Mouse (Mus musculus) midbrain, embryonic 12.5 days (tissue): ENCODE results near the gene Card19. TPM values are rescaled to one million over a fixed set of nuclear protein-coding genes. Genes with fewer than 3 reads are reported as not detected.

Experiments used
- ATAC-seq: fragments of 200-750 bp; cut with Nextera tagmentation; 2 replicates; pipeline ENCODE4 v1.8.0; 2017; ENCODE audit warnings: low read depth, moderate TSS enrichment, moderate library complexity; ENCODE audit not compliant: low FRiP score
- H3K27ac ChIP-seq: fragments of 300-500 bp; sonication (generic); replicated peaks from 2 replicates; pipeline ENCODE4 v1.5.1; 2016; ENCODE audit warnings: mild to moderate bottlenecking
- H3K27me3 ChIP-seq: fragments of 300-500 bp; sonication (generic); 2 replicates; pipeline ENCODE4 v1.6.1; 2016; ENCODE audit warnings: mild to moderate bottlenecking
- H3K36me3 ChIP-seq: fragments of 300-500 bp; sonication (generic); 2 replicates; pipeline ENCODE4 v1.6.1; 2016
- H3K4me1 ChIP-seq: fragments of 300-500 bp; sonication (generic); 2 replicates; pipeline ENCODE4 v1.6.1; 2016
- H3K4me2 ChIP-seq: fragments of 300-500 bp; sonication (generic); replicated peaks from 2 replicates; pipeline ENCODE4 v1.6.1; 2016; ENCODE audit warnings: mild to moderate bottlenecking, moderate library complexity
- H3K4me3 ChIP-seq: fragments of 300-500 bp; sonication (generic); 2 replicates; pipeline ENCODE4 v1.5.1; 2016; ENCODE audit warnings: mild to moderate bottlenecking
- H3K9ac ChIP-seq: fragments of 300-500 bp; sonication (generic); replicated peaks from 2 replicates; pipeline ENCODE4 v1.6.1; 2016; ENCODE audit warnings: mild to moderate bottlenecking, moderate library complexity
- H3K9me3 ChIP-seq: fragments of 300-500 bp; sonication (generic); 2 replicates; pipeline ENCODE4 v1.6.1; 2016; ENCODE audit warnings: mild to moderate bottlenecking
- WGBS: fragments of 180-500 bp; shearing (Covaris S2); methylation state at CpG from one replicate; pipeline ENCODE4 v1.1.7; 2016; 5-methylcytosine and 5-hydroxymethylcytosine counted together
- polyA plus RNA-seq: library from polyadenylated mRNA; unstranded; fragments of >200 nt; fragmentation: Nextera tagmentation; extraction: Ambion mirVana; gene quantifications from 2 replicates; pipeline ENCODE4 v1.2.1, GENCODE M21; 2016

The Card19 gene
- polyA plus RNA-seq, 1 experiment from 2014 or later: 18.2 TPM

DNA sequence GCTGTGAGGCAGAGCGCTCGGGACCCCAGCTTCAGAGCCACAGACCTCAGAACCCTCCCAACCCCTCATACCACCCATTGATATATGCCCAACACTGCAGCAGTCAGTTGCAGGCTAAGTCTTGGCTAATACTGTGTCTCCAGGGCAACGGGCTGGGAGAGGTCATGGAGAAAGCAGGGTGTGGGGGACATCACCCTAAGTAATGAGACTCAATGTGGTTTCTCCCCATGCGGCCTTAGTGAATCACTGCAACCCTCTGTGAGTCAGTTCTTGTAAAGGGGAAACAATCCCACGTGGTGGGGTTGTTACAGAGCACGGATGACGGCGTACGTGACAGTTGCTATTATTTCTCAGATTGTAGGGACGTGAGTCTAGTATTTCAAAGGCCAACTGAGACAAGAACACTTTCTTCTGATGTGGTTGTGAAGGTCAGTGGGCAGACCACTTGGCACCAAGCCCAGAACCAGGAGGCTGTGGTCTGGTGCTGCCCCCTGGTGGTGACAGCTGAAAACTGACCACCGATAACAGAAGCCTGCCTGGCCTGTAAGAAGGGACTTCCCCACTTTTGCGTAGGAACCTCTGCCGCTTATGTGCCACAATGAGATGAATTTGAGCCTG is 10.3 kb downstream of the Card19 start:
- Histone ChIP-seq H3K4me3 (no peak overlapping the region), H3K36me3 (no peaks in the 10 kb centered on the region), H3K27ac (no peak overlapping the region), H3K4me1 (peaks cover 5% of the 10 kb centered on the region; the same call in 1 of the 2 replicates), H3K9ac (no peak overlapping the region), H3K4me2 (no peak overlapping the region), H3K9me3 (no peaks in the 10 kb centered on the region), H3K27me3 (peaks cover 12% of the 10 kb centered on the region)
- WGBS: 48% methylated on average over 13 of the region's 13 CpGs
- ATAC-seq: peak; percentile 53

DNA sequence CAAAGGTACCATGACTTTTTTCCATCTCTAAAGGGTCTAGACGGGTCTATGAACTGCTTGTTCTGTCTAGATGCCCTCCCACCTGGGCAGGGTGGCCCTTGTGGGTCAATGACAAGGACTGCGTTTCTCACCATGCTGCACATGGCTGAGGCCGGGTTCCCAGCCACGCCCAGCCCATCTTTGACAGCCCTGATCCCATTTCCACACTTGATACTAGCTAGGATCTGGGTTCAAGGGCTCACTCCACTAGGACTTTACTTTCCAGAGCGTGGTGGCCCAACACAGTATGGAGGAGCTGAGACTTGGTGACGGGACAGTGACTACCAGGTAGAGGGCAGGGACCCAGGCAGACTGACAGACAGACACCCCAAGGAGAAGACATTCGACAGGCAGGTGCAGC is 13.3 kb downstream of the Card19 start:
- Histone ChIP-seq H3K9me3 (no peaks in the 10 kb centered on the region), H3K27me3 (peaks cover 8% of the 10 kb centered on the region), H3K4me1 (peaks cover 5% of the 10 kb centered on the region; the same call in 1 of the 2 replicates), H3K36me3 (no peaks in the 10 kb centered on the region), H3K27ac (no peak overlapping the region), H3K9ac (no peak overlapping the region), H3K4me3 (no peak overlapping the region), H3K4me2 (no peak overlapping the region)
- ATAC-seq: no peak
- 92% methylated on average over 7 of the region's 7 CpGs for WGBS

DNA sequence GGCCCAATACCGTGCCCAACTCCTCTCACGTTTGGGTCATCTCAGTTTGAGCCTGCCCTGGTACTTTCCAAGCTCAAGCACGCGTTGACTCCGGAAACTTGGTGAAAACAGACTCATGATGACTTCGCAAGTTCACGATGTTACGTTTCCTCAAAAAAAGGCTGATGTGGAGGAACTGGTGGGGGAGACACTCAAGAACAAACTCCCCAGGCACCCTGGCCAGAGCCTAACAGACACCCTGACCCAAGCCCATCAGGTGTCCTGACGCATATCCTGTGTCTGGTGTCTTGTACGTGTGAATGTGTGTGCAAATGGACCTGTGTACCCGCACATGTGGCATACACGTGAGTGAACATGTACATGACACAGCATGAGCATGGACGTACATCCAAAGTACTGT is 15.1 kb downstream of the Card19 start:
- ATAC-seq: no peak
- WGBS: 89% methylated on average over 13 of the region's 13 CpGs

DNA sequence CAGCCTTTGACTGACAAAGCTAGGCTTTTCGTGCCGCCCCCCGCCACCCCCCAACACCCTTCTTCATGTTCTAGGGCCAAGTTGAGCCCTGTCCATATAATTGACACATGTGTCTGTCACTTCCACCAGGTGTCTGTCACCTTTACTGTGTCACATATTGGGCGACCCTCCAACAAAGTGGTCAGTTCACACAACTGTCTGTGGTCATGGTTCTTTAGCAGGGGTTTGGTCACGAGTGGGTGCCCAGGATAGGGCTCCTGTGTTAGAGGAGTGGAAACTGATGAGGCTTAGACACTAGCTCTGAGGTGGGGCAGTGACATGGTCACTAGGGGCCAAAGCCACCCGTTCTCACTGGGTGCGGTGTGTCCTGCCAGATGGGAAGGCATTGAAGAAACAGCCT is 15.9 kb downstream of the Card19 start:
- no peaks in the 10 kb centered on the region for H3K36me3 ChIP-seq
- H3K9me3 ChIP-seq: no peaks in the 10 kb centered on the region
- H3K4me1 ChIP-seq: no peaks in the 10 kb centered on the region
- no peaks in the 10 kb centered on the region for H3K27me3 ChIP-seq
- ATAC-seq: no peak
- H3K4me3 ChIP-seq: no peak overlapping the region
- H3K27ac ChIP-seq: no peak overlapping the region
- no peak overlapping the region for H3K4me2 ChIP-seq
- 87% methylated on average over 7 of the region's 7 CpGs for WGBS
- no peak overlapping the region for H3K9ac ChIP-seq

More for the DNA sequence above, 15.1 kb downstream of the Card19 start:
- Histone ChIP-seq H3K27me3 (no peaks in the 10 kb centered on the region), H3K4me1 (peaks cover 5% of the 10 kb centered on the region; the same call in 1 of the 2 replicates), H3K36me3 (no peaks in the 10 kb centered on the region), H3K9me3 (no peaks in the 10 kb centered on the region), H3K9ac (no peak overlapping the region), H3K4me2 (no peak overlapping the region), H3K4me3 (no peak overlapping the region), H3K27ac (no peak overlapping the region)

DNA sequence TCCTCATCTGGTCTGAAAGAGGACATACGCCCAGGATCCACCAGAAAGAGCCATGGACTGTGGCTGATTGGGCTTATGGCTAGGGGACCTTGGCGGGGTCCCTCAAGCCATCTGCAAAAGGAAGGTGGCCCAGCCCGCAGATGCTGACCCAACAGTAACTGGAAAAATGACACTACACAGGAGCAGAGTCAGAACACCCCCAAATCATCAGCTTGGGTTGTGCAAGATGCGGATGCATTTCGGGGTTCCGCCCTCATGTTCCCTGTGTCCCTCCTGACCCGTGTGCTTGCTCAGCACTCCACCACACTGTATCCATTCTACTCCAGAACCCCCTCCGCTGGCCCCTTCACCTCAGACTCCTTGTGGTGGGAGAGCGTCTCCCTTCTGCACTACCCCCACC is 17.1 kb downstream of the Card19 start:
- H3K27me3 ChIP-seq: no peaks in the 10 kb centered on the region
- H3K36me3 ChIP-seq: no peaks in the 10 kb centered on the region
- no peak overlapping the region for H3K27ac ChIP-seq
- ATAC-seq: no peak
- H3K4me3 ChIP-seq: no peak overlapping the region
- H3K9ac ChIP-seq: no peak overlapping the region
- H3K4me1 ChIP-seq: no peaks in the 10 kb centered on the region
- no peak overlapping the region for H3K4me2 ChIP-seq
- H3K9me3 ChIP-seq: no peaks in the 10 kb centered on the region
- 91% methylated on average over 9 of the region's 9 CpGs for WGBS

DNA sequence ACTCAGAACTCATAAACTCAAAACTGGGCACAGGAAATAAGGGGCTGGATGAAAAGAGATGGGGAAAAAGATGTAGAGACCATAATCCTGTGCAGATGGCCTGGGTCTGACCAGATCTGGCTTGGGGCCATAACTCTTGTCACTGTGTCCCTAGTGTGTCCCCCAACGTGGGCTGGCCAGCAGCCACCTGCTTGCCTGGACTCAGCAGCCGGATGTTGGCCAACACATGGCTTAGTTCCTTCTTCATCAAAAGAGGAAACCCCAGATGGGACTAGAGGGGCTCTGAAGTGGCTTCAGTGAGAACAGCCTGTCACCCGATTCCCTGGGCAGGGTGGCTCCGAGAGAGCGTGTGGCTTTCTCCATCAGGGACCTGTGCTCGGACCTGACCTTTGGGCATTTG is 19.1 kb downstream of the Card19 start:
- H3K4me2 ChIP-seq: no peak overlapping the region
- ATAC-seq: no peak
- no peaks in the 10 kb centered on the region for H3K9me3 ChIP-seq
- H3K36me3 ChIP-seq: no peaks in the 10 kb centered on the region
- H3K4me1 ChIP-seq: peaks cover 2% of the 10 kb centered on the region; the same call in 1 of the 2 replicates
- H3K27me3 ChIP-seq: no peaks in the 10 kb centered on the region
- no peak overlapping the region for H3K27ac ChIP-seq
- WGBS: 81% methylated on average over 6 of the region's 6 CpGs
- no peak overlapping the region for H3K9ac ChIP-seq
- no peak overlapping the region for H3K4me3 ChIP-seq

DNA sequence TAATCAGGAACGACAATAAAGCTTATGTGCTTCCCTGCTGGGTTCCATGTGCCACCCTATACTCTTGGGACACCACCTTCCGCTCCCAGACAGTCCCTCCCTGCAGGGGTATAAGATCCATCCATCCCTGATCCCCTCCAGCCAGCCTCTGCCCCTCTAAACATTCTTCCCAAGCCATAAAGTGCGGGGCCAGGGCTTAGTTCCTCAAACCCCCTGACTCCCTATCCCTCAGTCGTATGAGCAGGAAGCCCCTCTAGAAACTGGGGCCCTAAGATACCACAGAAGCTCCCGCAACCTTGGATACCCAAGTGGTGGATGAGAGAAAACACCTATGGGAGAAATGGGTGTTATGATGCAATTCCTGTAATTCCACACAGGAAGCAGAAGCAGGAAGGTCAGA is 19.6 kb downstream of the Card19 start:
- Histone ChIP-seq H3K9me3 (no peaks in the 10 kb centered on the region), H3K27ac (no peak overlapping the region), H3K4me1 (peaks cover 7% of the 10 kb centered on the region), H3K36me3 (no peaks in the 10 kb centered on the region), H3K4me2 (no peak overlapping the region), H3K27me3 (no peaks in the 10 kb centered on the region), H3K9ac (no peak overlapping the region), H3K4me3 (no peak overlapping the region)
- 86% methylated on average over 5 of the region's 5 CpGs for WGBS
- no peak for ATAC-seq

DNA sequence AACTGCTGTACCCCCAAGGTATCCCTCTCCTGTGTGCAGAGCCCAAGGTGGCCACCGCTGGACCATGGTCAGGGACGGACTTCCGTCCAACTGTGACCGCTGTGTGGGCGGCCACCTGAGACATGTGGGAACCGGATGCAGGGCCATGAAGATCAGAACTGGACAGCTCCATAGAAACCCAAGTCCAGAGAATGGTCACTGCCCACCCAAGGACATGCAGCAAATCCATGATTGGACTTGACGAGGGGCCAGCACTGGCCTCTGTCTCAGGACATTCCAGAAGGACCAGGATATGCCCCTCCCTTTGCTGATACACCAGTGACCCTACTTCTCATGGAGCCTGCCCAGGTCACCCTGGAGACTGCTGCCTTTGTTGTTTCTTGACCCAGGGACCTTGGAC is 20.2 kb downstream of the Card19 start:
- ATAC-seq: no peak
- Histone ChIP-seq H3K9ac (no peak overlapping the region), H3K27ac (no peak overlapping the region), H3K9me3 (no peaks in the 10 kb centered on the region), H3K4me2 (no peak overlapping the region), H3K4me1 (peaks cover 10% of the 10 kb centered on the region), H3K4me3 (no peak overlapping the region), H3K27me3 (no peaks in the 10 kb centered on the region), H3K36me3 (no peaks in the 10 kb centered on the region)
- WGBS: 94% methylated on average over 7 of the region's 7 CpGs

DNA sequence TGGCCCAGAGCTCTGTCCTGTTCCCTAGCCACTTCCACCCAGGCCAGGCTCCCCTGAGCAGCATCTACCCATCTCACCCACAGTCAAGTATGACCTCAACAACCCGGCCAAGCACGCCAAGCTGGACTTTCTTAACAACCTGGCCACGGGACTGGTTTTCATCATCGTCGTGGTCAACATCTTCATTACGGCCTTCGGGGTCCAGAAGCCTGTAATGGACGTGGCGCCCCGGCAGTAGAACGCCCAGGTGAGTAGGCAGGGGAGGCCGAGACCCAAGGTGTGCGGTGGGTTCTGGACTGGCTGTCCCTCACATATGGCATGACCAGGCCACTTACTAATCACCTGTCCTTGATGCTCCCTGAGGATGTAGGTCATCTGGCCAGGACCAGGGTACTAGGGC is 21.0 kb downstream of the Card19 start:
- Histone ChIP-seq H3K4me2 (no peak overlapping the region), H3K27ac (no peak overlapping the region), H3K9ac (no peak overlapping the region), H3K4me1 (peaks cover 10% of the 10 kb centered on the region), H3K4me3 (no peak overlapping the region), H3K9me3 (no peaks in the 10 kb centered on the region), H3K27me3 (no peaks in the 10 kb centered on the region), H3K36me3 (no peaks in the 10 kb centered on the region)
- ATAC-seq: no peak
- WGBS: 95% methylated on average over 13 of the region's 13 CpGs

DNA sequence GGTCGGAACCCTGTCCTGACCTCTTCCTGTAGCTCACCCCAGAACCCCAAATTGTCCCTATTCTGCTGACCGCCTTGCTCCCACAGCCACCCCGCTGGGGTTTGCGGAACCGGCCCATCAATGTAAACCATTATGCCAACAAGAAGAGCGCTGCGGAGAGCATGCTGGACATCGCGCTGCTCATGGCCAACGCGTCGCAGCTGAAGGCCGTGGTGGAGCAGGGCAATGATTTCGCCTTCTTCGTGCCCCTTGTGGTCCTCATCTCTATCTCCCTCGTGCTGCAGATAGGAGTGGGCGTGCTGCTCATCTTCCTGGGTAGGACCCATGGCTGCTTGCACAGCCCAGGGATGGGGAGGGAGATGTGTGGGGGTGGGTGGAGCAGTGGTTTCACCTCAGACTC is 22.2 kb downstream of the Card19 start:
- Histone ChIP-seq H3K9ac (no peak overlapping the region), H3K4me2 (no peak overlapping the region), H3K36me3 (no peaks in the 10 kb centered on the region), H3K9me3 (no peaks in the 10 kb centered on the region), H3K27ac (no peak overlapping the region), H3K27me3 (peaks cover 9% of the 10 kb centered on the region; the same call in 1 of the 2 replicates), H3K4me1 (peaks cover 14% of the 10 kb centered on the region), H3K4me3 (no peak overlapping the region)
- WGBS: 93% methylated on average over 17 of the region's 17 CpGs
- no peak for ATAC-seq

DNA sequence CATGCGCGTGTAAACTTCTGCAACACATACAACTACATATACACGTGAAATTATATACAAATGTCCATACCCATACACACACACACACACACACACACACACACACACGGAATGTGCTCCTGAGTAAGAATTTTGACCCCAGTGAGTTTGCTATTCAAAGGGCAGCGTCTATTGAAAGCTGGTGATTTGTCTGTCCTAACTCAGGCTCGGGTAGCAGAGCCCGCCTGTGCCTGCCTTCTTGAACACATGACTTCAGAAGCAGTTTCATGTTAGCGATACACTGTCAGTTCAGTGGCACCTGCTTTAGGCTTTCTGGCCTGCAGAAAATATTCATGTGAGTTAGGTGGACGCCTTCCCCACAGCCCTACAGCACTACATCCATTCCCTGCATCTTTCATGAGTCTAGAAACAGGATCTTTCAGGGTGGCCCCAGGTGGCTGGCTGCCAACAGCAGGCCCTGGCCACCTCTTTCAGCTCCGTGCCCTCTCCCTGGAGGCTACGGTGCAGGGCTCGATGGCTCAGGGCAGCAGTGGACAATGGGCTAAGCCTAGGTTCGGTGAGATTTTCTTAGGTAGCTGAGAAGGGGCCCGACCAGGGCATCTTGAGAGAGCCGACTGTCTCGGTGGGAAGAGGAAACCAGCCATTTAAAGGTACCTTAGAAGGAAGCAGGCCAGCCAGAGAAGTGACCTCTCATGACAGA is 23.5 kb downstream of the Card19 start:
- WGBS: 77% methylated on average over 16 of the region's 16 CpGs
- ATAC-seq: no peak
- Histone ChIP-seq H3K27me3 (peaks cover 21% of the 10 kb centered on the region; the same call in 1 of the 2 replicates), H3K9ac (no peak overlapping the region), H3K9me3 (no peaks in the 10 kb centered on the region), H3K4me2 (no peak overlapping the region), H3K4me1 (peaks cover 24% of the 10 kb centered on the region), H3K4me3 (no peak overlapping the region), H3K27ac (no peak overlapping the region), H3K36me3 (no peaks in the 10 kb centered on the region)

DNA sequence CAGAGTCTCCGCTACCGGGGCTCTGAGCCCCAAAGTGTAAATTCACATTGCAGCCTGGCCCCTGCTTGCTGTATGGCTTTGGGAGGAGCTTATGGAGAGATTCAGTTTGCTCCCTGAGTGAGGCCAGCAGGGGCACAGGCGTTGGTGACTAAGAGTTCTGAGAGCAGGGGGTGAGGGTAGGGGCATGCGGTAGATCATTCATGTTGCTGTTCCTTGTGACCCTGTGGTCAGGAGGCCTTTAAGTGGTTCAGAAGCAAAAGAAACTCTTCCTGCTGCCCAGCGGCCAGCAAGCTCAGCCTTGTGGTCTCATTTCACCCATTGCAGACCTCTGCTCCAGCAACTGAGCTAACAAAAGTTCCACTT is 24.2 kb downstream of the Card19 start:
- Histone ChIP-seq H3K36me3 (no peaks in the 10 kb centered on the region), H3K9me3 (no peaks in the 10 kb centered on the region), H3K27ac (no peak overlapping the region), H3K4me1 (peaks cover 28% of the 10 kb centered on the region), H3K27me3 (peaks cover 24% of the 10 kb centered on the region), H3K4me2 (no peak overlapping the region), H3K4me3 (no peak overlapping the region), H3K9ac (no peak overlapping the region)
- ATAC-seq: no peak
- 64% methylated on average over 5 of the region's 5 CpGs for WGBS
